Mouse (Mus musculus) embryonic fibroblast, embryonic 13.5 days (primary cell): ENCODE measurements around the gene Spaca6.

Experiments used
- CTCF ChIP-seq: IDR thresholded peaks from 2 replicates; pipeline ENCODE4 v1.5.1; 2011; ENCODE audit warnings: mild to moderate bottlenecking, control low read depth, low read length, moderate library complexity, borderline replicate concordance; ENCODE audit not compliant: insufficient read depth
- POLR2A ChIP-seq: IDR thresholded peaks from 2 replicates; pipeline ENCODE4 v1.6.1; 2011; ENCODE audit warnings: low read depth, mild to moderate bottlenecking, control low read depth, low read length, moderate library complexity

GRCm38 (mm10) chr17:17843534-17844261, 16.7 kb downstream of the Spaca6 start:
- TF ChIP-seq CTCF = no peak
- TF ChIP-seq POLR2A = no peak
